Mouse (Mus musculus) T-cell, adult 2 months (primary cell): Measurements from ENCODE around the gene Grhl3.
"Not testable (repeated sequence)": the region's sequence is repeated elsewhere in the genome, so short reads cannot be mapped to it uniquely, and the experiment has no call there.

Experiments used
- DNase-seq: peaks from one replicate; pipeline ENCODE4 v3.0.0; 2022; ENCODE audit warnings: low spot score

Gene Grhl3

DNA sequence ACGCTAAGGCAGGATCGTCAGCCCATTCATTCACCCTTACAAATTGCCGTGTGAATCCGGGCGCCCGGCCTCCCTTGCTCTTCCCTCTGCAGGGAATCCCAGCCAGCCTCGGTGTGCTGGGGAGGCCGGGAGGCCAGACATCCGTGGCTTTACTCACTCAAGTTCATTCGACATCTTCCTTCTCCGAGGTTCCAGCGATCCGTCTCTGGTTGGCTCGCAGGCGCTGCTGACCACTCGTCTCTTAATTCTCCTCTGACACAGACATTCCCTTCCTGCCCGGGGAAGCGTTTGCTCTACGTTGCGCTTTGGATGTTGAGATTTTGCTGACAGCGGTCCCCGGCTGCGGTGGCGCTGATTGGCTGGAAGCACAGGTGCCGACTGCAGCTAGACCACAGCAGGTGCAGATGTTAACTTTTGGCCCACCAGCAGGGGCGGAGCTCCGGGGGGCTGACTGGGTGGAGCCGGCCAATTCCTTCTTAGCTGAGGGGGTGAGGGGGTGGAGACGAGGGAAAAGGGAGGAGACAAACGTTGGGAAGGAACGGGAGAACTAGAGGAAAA is at the start of gene Grhl3:
TSS of gene Grhl3 (minus strand) at position 380 of the 558 bp plus-strand sequence.
- peak; percentile 16 for DNase-seq

DNA sequence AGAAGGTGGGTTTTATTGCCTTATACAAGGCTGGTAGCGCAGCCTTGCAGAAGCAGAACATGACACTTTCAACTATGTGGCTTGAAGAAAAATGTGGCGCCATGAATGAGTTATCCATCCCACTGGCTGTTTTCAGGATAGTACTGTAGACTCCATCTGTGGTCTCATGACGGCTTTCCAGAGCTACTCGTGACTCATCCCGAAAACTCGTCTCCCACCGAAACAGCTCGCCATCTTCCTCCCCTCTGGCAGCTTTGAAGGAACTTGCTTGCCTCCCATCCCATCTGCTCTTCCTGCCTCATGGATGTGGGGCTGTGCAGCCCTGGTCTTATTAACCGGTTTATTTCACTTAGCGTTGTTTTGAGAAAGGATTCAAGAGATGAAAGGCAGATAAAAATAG is 48.9 kb upstream of the Grhl3 start:
- no peak for DNase-seq

DNA sequence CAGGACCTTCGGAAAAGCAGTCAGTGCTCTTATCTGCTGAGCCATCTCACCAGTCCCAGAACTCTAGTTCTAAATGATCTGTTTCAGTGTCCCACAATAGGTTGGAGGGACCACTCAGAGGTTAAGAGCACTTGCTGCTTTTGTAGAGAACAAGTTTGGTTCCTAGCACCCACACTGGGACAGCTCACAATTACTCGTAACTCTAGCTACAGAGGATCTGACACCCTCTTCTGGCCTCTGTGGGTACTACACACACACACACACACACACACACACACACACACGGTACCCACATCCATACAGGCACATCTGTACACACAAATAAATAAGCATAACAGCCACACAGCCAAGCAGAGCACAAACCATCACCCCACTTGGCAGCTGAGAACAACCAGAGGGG is 47.0 kb upstream of the Grhl3 start:
- DNase-seq, result no peak

DNA sequence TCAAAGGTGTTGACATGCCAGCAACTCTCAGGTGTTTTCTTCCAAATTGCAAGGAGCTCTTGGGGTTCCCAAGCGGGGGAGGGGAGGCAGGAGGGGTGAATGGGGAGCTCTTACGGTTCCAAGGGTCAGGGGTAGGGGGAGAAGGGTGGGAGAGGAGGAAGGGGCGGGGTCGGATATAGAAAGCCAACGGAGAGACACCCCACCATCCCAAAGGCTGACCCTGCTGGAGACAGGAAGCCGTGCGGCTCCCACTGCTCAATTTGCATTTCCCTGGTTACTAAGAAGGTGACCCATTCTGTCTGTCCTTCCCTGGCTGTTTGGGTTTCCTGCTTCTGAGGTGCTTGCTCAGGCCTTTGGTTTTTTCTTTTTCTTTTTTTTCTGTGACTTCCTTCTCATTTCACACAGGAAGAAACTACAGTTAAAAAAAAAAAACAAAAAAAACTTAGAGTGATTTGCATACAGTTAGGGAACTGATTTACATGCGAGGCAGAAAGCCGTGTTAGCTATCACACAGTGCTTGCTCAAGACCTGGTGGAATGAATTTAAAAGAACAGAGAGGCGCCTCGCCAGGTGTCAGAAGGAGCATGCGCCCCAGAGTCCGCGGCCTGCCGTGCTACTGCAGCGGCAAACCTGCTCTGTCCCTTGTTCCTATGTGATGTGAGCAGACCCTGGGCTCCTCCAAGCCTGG is 44.5 kb upstream of the Grhl3 start:
- peak; percentile 47 for DNase-seq

DNA sequence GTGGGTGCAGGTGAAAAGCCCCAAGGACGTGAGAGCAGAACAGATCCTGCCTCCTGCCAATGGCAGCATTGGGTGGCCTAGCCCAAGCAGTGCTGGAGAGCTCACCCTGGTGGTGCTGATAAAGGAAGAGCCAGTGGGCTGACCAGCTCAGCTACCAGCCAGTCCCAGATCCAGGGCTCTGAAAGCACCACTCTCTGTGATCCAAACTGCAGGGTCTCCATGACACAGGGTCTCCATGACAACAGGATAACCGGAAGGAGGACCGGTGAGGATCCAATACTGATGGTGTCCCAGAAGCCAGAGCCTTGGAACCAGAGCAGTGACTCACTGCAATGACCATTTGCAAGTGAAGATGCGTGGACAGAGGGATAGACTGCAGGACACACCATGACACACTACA is 43.6 kb upstream of the Grhl3 start:
- no peak for DNase-seq

DNA sequence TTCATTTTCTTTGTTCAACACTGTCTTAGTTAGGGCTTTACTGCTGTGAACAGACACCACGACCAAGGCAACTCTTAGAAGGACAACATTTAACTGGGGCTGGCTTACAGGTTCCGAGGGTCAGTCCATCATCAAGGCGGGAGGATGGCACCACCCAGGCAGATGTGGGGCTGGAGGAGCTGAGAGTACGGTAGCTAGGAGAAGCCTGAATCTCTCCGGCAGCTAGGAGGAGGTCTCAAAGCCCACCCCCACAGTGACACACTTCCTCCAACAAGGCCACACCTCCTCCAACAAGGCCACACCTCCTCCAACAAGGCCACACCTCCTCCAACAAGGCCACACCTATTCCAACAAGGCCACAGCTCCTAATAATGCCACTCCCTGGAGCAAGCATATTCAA is 41.9 kb upstream of the Grhl3 start:
- not testable (repeated sequence) for DNase-seq

DNA sequence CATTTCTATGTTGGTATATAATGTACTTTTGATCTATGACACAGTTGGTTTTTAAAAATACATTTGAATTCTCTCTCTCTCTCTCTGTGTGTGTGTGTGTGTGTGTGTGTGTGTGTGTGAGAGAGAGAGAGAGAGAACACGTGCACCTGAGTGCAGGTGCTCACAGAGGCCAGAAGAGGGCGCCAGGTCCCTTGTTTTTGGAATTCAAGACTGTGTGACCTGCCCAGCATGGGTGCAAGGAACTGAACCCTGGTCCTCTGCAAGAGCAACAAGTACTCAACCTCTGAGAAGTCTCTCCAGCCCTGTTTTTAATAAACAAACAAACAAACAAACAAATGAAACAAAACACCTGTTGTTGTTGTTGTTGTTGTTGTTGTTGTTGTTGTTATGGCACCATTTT is 36.6 kb upstream of the Grhl3 start:
- no peak for DNase-seq

DNA sequence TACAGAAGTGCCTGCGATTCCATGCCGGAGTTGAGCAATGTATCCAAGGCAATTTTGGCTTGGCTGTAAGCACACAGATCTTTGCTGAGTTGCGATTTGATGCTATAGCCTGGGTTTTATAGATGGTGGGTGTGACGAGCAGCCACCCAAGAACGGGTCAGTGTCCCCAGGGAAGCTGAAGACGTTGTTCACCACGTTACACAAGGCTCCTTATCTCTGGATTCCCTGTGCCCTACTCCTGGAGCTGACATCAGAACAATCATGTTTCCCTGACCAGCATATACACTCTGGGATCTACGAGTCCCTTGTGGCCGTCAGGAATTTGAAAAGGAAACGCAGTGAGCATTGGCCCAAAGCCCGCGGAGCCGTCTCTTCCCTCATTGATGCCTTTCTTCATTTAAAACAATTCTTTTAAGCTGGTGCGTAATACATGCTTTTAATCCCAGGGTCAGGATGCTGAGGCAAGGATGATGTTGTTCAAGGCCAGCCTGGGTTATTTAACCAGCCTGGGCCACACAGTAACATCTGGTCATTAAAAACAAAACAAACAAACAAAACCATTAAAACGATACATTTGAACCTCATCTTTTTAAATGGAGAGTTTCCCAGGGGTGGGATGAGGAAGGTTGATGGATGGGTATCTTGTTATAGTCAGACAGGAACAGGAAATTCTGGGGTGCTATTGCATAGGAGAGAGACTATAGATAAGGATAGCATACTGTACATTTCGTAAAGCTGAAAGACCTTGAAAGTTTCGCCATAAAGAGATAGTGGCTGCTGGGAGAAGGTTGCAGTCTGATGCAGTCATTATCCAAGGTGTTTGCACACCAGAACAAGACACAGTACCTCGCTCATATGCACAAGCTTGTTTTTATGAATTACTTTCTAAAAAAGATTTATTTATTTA is 34.8 kb upstream of the Grhl3 start:
- DNase-seq, result no peak

DNA sequence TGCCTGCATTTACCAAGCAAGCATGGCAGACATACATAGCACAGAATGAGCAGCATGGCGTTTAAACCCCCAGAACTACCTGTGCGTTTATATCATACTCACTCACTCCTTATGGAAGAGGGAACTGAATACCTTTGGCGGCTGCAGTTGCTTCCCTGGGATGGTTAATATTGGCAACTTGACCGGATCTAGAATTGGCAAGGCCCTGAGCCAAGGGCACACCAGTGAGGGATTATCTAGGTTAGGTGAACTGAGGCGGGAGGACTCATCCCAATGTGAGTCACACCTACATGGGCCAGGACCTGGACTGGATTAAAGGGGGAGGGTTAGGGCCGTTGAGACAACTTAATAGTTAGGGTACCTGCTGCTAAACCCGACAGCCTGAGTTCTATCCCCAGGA is 32.8 kb upstream of the Grhl3 start:
- DNase-seq, result no peak

DNA sequence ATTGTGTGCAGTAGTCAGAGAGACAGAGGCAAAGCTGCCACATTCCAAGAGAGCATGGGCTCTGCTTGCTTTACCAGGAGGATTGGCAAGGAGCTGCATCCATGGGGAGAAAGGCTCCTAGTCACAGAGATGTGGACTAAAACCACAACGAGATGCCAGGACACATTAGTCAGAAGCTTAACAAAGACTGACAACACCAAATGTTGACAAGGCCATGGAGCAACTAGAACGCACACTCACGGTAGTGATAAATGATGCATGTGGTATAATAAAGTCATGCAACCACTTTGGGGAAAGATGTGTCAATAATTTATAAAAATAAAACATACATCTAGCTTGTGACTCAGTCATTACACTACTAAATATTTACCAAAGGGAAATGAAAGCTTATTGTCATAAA is 28.1 kb upstream of the Grhl3 start:
- no peak for DNase-seq

DNA sequence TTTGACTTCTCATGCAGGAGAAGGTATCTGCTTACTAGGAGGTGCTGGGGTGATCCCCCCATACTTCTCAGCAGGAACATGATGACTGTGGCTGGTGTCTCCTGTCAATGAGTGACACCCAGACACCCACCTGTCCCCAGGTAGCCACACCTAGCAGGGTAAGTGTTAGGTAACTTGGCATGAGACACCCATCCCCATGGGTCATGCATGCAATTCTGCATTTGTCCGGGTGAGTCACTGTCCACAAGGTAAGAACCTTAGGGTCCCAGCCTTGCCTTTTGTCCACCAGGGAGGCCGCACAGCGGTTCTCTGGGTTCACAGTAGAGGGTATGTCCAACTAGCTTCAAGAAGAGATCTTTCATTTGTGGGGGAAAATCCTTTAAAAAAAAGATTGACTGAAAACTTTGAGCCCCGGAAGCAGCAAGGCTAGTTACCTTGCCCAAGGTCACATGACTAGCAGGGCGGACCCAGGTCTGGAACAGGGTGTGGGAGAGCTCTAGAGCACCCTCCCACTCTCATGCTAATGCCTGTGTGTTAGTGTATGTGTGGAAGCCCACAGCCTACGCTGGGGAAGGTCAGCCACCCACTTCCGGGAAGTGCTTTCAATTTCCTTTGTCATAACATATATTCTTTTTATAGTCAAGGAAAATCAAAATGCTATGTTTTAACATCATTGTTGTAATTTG is 26.2 kb upstream of the Grhl3 start:
- no peak for DNase-seq

DNA sequence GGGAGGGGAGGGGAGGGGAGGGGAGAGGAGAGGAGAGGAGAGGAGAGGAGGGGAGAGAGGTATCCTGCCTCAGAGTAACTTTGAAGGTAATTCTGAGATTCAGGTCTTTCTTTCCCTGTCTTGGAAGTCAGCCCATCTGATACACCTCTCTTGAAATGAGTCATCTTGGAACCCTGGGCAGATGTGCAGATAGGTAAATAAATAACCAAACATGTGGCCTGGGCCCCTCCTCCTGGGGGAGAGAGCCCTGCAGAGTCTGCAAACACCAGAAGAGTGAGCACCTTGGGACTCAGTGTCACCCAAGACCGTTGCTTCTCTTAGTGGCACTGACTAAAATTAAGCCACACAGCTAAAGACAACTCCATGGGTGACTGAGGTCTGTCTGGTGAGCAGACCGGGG is 25.6 kb upstream of the Grhl3 start:
- DNase-seq, result no peak

DNA sequence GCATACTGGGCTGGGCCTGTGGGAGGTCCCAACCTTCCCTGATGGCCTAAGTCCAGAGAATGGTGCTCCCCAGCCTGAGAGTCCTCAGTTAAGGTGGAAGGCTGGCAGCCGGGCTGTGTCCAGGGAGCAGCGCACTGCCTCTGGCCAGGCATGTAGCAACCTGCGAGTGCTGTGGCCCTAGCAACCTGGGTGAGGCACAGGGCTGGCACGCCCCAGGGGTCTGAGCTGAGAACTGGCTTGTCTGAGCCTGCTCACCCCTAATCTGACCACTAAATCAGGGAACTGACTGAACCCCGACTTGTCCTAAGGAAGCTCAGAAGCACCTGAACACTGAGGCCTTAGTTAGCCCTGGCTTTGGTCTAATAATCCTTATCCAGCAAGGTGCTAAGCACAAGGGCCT is 24.1 kb upstream of the Grhl3 start:
- DNase-seq, result no peak

DNA sequence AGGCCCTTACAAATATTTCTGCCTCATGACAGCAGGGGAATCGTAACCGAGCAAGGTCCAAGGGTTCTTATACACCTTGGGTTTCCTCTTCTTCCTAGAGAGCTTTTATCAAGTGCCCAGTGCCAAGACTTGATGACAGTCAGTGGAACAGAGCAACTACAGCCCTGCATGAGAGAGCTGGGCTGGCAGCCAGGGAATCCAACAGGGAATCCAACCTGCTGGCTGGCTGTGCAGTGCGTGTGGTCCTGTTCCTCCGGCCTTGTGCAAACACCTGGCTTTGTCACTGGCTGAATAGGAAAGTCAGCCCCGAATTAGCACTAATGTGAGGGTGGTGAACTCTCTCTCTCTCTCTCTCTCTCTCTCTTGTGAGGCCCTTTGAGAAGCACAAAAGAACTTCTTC is 22.5 kb upstream of the Grhl3 start:
- no peak for DNase-seq

DNA sequence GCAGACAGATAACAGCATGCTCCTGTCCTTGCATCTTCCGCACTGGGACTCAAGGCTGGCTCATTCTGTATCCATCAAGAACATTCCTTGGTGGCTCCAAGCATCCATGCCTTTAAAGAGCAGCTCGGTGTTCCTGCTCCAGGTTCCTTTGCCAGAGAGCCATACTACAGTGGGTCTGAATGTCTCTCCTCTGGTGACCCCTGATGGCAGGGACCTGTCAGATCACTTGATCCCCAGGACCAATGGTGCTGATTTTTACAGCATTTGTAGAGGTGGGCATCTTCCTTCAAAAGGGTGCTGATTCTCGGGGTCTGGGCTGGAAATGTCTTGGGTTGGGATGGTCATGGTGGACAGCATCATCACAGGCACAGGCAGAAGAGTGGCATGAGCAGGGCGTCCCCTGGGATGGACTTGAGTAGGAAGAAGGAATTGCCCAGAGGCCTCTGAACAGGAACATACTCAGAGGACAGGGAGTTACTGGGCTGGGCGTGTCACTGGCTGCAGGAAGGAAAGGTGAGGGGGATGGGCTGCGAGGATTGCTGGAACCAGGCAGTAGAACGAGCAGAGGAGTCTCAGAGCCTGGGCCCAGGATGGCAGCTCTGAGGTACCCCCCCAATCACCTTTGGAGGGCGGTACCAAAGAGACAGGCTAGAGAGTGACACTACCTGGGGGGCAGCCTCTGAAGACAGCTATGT is 18.3 kb upstream of the Grhl3 start:
- DNase-seq, result no peak

DNA sequence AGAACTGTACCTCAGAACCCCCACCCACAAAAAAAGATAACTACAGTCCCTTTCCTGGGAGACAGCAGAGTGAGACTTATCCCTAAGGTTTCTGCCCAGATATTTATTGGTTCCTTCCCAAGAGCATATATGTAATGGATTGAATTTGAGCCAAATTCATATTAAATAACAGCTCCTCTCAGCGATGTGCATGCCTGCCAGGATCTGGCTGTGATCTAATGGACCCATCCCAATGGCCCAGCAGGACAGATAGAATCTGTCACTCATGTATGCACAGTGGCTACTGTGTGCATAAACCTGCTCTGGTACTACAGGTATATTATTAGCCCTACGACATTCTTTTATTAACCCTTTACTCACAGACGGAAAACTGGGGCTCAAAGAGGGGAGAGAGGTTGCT is 17.7 kb upstream of the Grhl3 start:
- DNase-seq, result no peak

DNA sequence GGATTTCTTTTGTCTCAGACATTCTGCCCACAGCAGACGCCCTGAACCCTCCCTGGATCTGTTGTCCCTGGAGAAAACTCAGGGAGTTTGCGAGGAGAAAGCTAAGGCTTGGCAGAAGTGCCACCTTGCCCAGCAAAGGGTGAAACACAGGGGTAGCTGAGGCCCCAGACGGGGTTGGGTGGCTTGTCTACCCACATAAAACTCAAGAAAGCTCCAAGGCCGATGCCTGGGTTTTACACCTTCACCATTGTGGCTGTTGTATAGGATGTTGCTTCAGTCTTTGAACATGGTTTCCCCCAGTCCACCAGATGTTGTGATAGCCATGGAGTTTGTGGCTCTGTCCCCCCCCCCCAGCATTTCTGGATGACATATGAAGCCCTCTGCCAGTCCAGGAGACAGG is 11.4 kb upstream of the Grhl3 start:
- no peak for DNase-seq

DNA sequence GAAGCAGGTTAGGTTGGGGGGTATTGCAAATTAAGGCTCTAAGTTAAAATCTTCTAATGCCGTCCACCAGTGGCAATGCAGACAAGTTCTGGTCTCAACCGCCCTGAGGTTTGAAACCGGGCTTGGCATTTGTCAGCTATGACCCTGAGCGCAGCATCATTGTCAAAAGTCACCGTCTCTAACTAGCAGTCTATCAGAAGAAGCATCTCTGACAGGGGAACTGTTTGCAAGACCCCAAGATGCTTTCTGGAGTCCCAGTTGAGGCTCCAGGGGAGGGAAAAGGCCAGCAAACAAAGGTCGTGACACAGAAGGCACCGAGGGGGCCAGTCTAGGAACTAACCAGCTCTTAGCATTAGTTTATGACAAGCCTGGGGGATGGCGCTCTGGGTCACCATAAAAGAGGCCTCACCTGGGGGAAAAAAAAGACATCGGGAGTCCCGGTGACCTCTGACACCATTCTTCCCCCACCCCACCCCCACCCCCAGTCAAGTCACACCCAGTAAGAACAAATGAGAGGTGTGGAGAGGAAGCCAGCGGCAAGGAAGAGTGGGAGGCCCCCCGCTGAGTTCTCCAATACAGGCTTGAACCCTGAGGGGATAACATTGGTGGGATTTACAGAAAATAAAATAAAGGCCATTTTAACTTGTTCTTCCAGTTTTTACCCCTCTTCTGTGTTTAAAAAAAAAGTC is 7.9 kb upstream of the Grhl3 start:
- no peak for DNase-seq

DNA sequence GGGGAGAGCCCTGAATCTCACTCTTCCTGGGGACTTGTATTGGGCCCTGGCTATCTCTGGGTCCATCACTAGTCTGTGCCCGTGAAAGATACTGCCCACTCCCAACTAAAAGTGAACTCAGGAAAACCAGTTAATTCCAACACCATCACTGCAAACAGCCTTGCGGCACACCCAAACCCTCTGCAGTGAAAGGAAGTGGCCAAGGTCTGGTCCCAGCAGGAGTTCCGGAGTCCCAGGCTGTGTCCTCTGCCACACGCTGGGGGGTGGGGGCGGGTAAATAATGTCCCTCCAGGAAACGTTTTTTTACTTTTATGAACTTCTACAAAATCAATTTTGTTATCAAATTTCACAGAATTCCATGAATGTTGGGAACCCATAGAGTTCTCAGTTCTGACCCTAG is 6.3 kb upstream of the Grhl3 start:
- DNase-seq, result no peak

DNA sequence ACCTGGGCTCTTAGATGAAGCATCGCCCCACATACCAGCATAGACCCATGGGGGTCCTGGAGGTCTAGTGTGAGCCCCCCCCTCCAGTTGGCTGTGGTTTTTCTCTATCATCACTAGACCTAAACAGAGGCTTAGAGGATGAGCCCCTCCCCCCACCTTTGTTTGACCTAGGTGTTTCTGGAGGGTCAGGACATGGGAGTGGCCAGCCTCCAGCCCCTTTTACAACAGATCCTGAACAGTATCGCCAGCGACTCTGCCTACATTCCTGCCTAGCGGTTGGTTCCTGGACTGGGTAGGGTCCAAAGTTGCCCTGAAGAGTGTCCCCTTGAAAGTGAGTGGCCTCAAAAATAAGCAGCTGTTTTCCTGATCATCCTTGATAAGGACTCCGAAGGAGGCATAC is 5.1 kb upstream of the Grhl3 start:
- DNase-seq, result no peak

DNA sequence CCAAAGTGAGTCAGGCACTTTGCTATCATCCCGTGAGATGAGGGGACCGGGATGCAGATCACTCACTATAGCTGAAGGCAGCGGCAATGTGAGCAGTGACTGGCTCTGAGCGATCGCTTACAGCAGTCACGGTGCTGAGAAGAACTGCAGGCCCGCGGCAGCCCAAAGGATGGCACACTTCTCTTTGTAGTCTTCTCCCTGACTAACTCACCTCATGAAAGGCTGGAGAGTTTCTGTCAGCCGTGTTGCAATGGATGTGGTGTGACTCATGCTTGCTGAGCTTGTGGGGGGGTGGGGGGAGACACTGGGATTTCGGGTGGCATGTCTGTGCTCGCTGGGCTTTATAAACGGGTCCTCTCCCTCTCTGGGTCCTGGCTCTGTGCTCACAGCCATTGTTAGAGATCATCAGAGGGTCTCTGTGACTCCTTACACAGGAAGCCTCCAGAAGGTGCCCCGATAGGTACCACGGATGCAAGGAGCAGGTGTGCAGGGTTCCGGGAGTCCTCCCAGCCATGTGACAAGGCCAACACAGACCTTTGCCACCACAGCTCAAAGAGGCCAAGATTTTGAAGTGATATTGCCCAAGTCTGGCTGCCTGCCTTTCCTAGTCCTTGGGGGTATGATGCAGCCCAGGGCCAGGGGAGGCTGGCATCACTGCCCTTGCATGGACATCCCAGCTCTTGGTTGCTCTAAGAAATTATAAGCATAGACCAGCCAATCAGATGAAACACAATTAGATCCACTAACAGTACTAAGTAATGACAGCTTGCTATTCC is 2.1 kb upstream of the Grhl3 start:
- DNase-seq, result no peak
